Comparison of ENCODE assay signal across 18 mouse cellular contexts in genomic region chr17:12938077-12938476, GRCm38 (mm10). TPM values are rescaled to one million over a fixed set of nuclear protein-coding genes. Genes with fewer than 3 reads are reported as not detected.
A peak's percentile ranks its signal among the peaks of the same experiment; 100 is the strongest.
DNase-seq lines count a peak whose midpoint lies in the region; ATAC-seq and TF ChIP-seq lines count a peak whose summit lies in the region.
"Had no signal": no experiment of that assay in that cellular context is flagged by ENCODE, and none has a peak within 500 bp of the region (broad histone marks: within the 10 kb centered on the region; RNA-seq: fewer than 3 reads in every experiment).

No protein-coding gene starts in this region.

- H3K4me3 ChIP-seq in forebrain, postnatal 0 days (ENCODE audit: low read depth, low read length): no peak overlapping the region
- no peak overlapping the region for H3K4me3 ChIP-seq in forebrain, embryonic 13.5 days
- no peak overlapping the region for H3K4me3 ChIP-seq in midbrain, embryonic 10.5 days
- H3K4me3 ChIP-seq in midbrain, embryonic 15.5 days: no peak overlapping the region
- no peak overlapping the region for H3K4me3 ChIP-seq in hindbrain, postnatal 0 days (ENCODE audit: low read length)
- H3K4me3 ChIP-seq: embryonic facial prominence, embryonic 13.5 days; heart, embryonic 12.5 days; hindbrain, embryonic 10.5 days had no signal

- no peaks in the 10 kb centered on the region for H3K9me3 ChIP-seq in forebrain, postnatal 0 days (ENCODE audit: low read length)
- no peaks in the 10 kb centered on the region for H3K9me3 ChIP-seq in forebrain, embryonic 13.5 days (replicated peaks)
- H3K9me3 ChIP-seq in midbrain, embryonic 10.5 days (replicated peaks): no peaks in the 10 kb centered on the region
- H3K9me3 ChIP-seq in midbrain, embryonic 15.5 days: no peaks in the 10 kb centered on the region
- no peaks in the 10 kb centered on the region for H3K9me3 ChIP-seq in hindbrain, postnatal 0 days (ENCODE audit: low read length)
- H3K9me3 ChIP-seq: embryonic facial prominence, embryonic 13.5 days; heart, embryonic 12.5 days; hindbrain, embryonic 10.5 days had no signal

- H3K4me2 ChIP-seq in forebrain, postnatal 0 days (ENCODE audit: low read depth): no peak overlapping the region
- H3K4me2 ChIP-seq in forebrain, embryonic 13.5 days: no peak overlapping the region
- H3K4me2 ChIP-seq in midbrain, embryonic 15.5 days: no peak overlapping the region
- no peak overlapping the region for H3K4me2 ChIP-seq in hindbrain, postnatal 0 days (ENCODE audit: low read depth, low read length)
- H3K4me2 ChIP-seq: embryonic facial prominence, embryonic 13.5 days; heart, embryonic 12.5 days; hindbrain, embryonic 14.5 days had no signal

- no peak for TF ChIP-seq CTCF in forebrain, postnatal 0 days (IDR thresholded peaks at IDR 0.05; ENCODE audit: low read depth)
- no peak for TF ChIP-seq CTCF in brain, embryonic 14.5 days (IDR thresholded peaks at IDR 0.05; ENCODE audit: borderline replicate concordance, extremely low read depth, insufficient read depth, insufficient read length)
- TF ChIP-seq CTCF in hindbrain, postnatal 0 days (IDR thresholded peaks at IDR 0.05; ENCODE audit: low read depth): no peak

- H3K9ac ChIP-seq in forebrain, postnatal 0 days: no peak overlapping the region
- no peak overlapping the region for H3K9ac ChIP-seq in forebrain, embryonic 13.5 days
- no peak overlapping the region for H3K9ac ChIP-seq in midbrain, embryonic 15.5 days
- H3K9ac ChIP-seq in hindbrain, postnatal 0 days (replicated peaks; ENCODE audit: low read length): no peak overlapping the region
- H3K9ac ChIP-seq: embryonic facial prominence, embryonic 13.5 days; heart, embryonic 12.5 days; hindbrain, embryonic 14.5 days had no signal

- TF ChIP-seq POLR2A in brain, embryonic 14.5 days (IDR thresholded peaks at IDR 0.05; ENCODE audit: borderline replicate concordance, extremely low read depth, insufficient read depth, insufficient read length, poor library complexity, severe bottlenecking): no peak

- no peaks in the 10 kb centered on the region for H3K27me3 ChIP-seq in forebrain, postnatal 0 days (ENCODE audit: insufficient read depth, low read length)
- no peaks in the 10 kb centered on the region for H3K27me3 ChIP-seq in forebrain, embryonic 13.5 days
- H3K27me3 ChIP-seq in midbrain, embryonic 10.5 days (ENCODE audit: low read depth, poor library complexity, severe bottlenecking): no peaks in the 10 kb centered on the region
- H3K27me3 ChIP-seq in midbrain, embryonic 15.5 days (replicated peaks): no peaks in the 10 kb centered on the region
- no peaks in the 10 kb centered on the region for H3K27me3 ChIP-seq in hindbrain, postnatal 0 days (ENCODE audit: insufficient read depth, low read length)
- H3K27me3 ChIP-seq: embryonic facial prominence, embryonic 13.5 days; heart, embryonic 12.5 days had no signal

- peaks cover 12% of the 10 kb centered on the region for H3K36me3 ChIP-seq in forebrain, postnatal 0 days (ENCODE audit: insufficient read depth)
- H3K36me3 ChIP-seq in forebrain, embryonic 13.5 days (ENCODE audit: poor library complexity, severe bottlenecking): peaks cover 14% of the 10 kb centered on the region
- peaks cover 14% of the 10 kb centered on the region for H3K36me3 ChIP-seq in midbrain, embryonic 10.5 days
- H3K36me3 ChIP-seq in midbrain, embryonic 15.5 days (replicated peaks): peaks cover 11% of the 10 kb centered on the region; the same call in 1 of the 2 replicates
- peaks cover 2% of the 10 kb centered on the region; the same call in 1 of the 2 replicates for H3K36me3 ChIP-seq in hindbrain, postnatal 0 days (ENCODE audit: insufficient read depth, low read length)

- peak; percentile 26; the same call in 1 of the 2 replicates for ATAC-seq in forebrain, postnatal 0 days
- no peak for ATAC-seq in forebrain, embryonic 13.5 days
- no peak for ATAC-seq in midbrain, embryonic 15.5 days (replicated peaks)
- ATAC-seq in hindbrain, postnatal 0 days: no peak
- ATAC-seq: intestine, embryonic 16.5 days had no signal

- 15% methylated on average over 2 of the region's 2 CpGs for WGBS in forebrain, postnatal 0 days
- 12% methylated on average over 2 of the region's 2 CpGs for WGBS in forebrain, embryonic 13.5 days
- 34% methylated on average over 2 of the region's 2 CpGs for WGBS in midbrain, embryonic 10.5 days
- 25% methylated on average over 2 of the region's 2 CpGs for WGBS in midbrain, embryonic 15.5 days
- WGBS in hindbrain, postnatal 0 days: 36% methylated on average over 2 of the region's 2 CpGs

- H3K27ac ChIP-seq in forebrain, postnatal 0 days (ENCODE audit: low read depth, low read length): no peak overlapping the region
- H3K27ac ChIP-seq in forebrain, embryonic 13.5 days: no peak overlapping the region
- 0 out of 2 replicates have a peak overlapping the region, but pooled peaks have one; percentile 42 for H3K27ac ChIP-seq in midbrain, embryonic 10.5 days (replicated peaks)
- no peak overlapping the region for H3K27ac ChIP-seq in midbrain, embryonic 15.5 days
- H3K27ac ChIP-seq in hindbrain, postnatal 0 days: no peak overlapping the region
- H3K27ac ChIP-seq: embryonic facial prominence, embryonic 13.5 days; hindbrain, embryonic 10.5 days; hindbrain, embryonic 14.5 days had no signal

- DNase-seq in forebrain, postnatal 0 days: no peak
- DNase-seq in midbrain, embryonic 10.5 days (ENCODE audit: low spot score): no peak
- peak; percentile 14 for DNase-seq in brain, adult 2 months (ENCODE audit: low read depth, low spot score)
- DNase-seq in brain, embryonic 14.5 days (ENCODE audit: low read depth): peak; percentile 72
- DNase-seq in hindbrain, postnatal 0 days (ENCODE audit: low spot score): no peak
- DNase-seq: adrenal gland, postnatal 25 days; cerebellum, adult 11-12 months; cerebellum, adult 9-10 months; cerebellum, postnatal 36 days; gastrocnemius, postnatal 10 days had no signal

- H3K4me1 ChIP-seq in forebrain, postnatal 0 days (ENCODE audit: insufficient read depth): no peaks in the 10 kb centered on the region
- peaks cover 20% of the 10 kb centered on the region for H3K4me1 ChIP-seq in forebrain, embryonic 13.5 days
- H3K4me1 ChIP-seq in midbrain, embryonic 10.5 days: peaks cover 21% of the 10 kb centered on the region
- peaks cover 4% of the 10 kb centered on the region; the same call in 1 of the 2 replicates for H3K4me1 ChIP-seq in midbrain, embryonic 15.5 days
- no peaks in the 10 kb centered on the region for H3K4me1 ChIP-seq in hindbrain, postnatal 0 days (ENCODE audit: insufficient read depth, low read length)

RNA-seq across cellular contexts. Expression of gene Acat3, which starts 2.3 kb away (rescaled TPM):
- 1.3 and 1.5 TPM in 2 replicates for total RNA-seq in forebrain, postnatal 0 days (2014; rRNA removed)
- 0.21 and 0.85 TPM in 2 replicates for polyA plus RNA-seq in forebrain, postnatal 0 days (2015; fragmentation: Nextera tagmentation; extraction: Ambion mirVana)
- polyA plus RNA-seq in forebrain, embryonic 13.5 days (2015; fragmentation: Nextera tagmentation; extraction: Ambion mirVana): 0.71 and 1.5 TPM in 2 replicates
- polyA plus RNA-seq in midbrain, embryonic 10.5 days (2016; fragmentation: Nextera tagmentation; extraction: Ambion mirVana): 1.5 and 1.6 TPM in 2 replicates
- 1.2 and 1.9 TPM in 2 replicates for polyA plus RNA-seq in midbrain, embryonic 15.5 days (2015; fragmentation: Nextera tagmentation; extraction: Ambion mirVana)
- 0.39 and 0.74 TPM in 2 replicates for polyA plus RNA-seq in brain, embryonic 14.5 days (2012; rRNA removed)
- 0.36 and 0.94 TPM in 2 replicates for total RNA-seq in hindbrain, postnatal 0 days (2014; rRNA removed)
- polyA plus RNA-seq in hindbrain, postnatal 0 days (2015; fragmentation: Nextera tagmentation; extraction: Ambion mirVana): 0.75 and 0.91 TPM in 2 replicates
- total RNA-seq: heart, postnatal 25 days had no signal

RNA-seq across cellular contexts. Expression of gene Mrpl18, which starts 21.9 kb away (rescaled TPM):
- 45.7 and 56.9 TPM in 2 replicates for total RNA-seq in forebrain, postnatal 0 days (2014; rRNA removed)
- polyA plus RNA-seq in forebrain, postnatal 0 days (2015; fragmentation: Nextera tagmentation; extraction: Ambion mirVana): 86.5 and 104 TPM in 2 replicates
- polyA plus RNA-seq in forebrain, embryonic 13.5 days (2015; fragmentation: Nextera tagmentation; extraction: Ambion mirVana): 170 and 186 TPM in 2 replicates
- polyA plus RNA-seq in midbrain, embryonic 10.5 days (2016; fragmentation: Nextera tagmentation; extraction: Ambion mirVana): 185 and 193 TPM in 2 replicates
- polyA plus RNA-seq in midbrain, embryonic 15.5 days (2015; fragmentation: Nextera tagmentation; extraction: Ambion mirVana): 113 and 129 TPM in 2 replicates
- polyA plus RNA-seq in brain, embryonic 14.5 days (2012; rRNA removed): 56.8 and 58.2 TPM in 2 replicates
- 34.1 and 46.9 TPM in 2 replicates for total RNA-seq in hindbrain, postnatal 0 days (2014; rRNA removed)
- polyA plus RNA-seq in hindbrain, postnatal 0 days (2015; fragmentation: Nextera tagmentation; extraction: Ambion mirVana): 116 and 123 TPM in 2 replicates

RNA-seq across cellular contexts. Expression of gene Acat2, which starts 22.5 kb away (rescaled TPM):
- total RNA-seq in forebrain, postnatal 0 days (2014; rRNA removed): 228 and 260 TPM in 2 replicates
- polyA plus RNA-seq in forebrain, postnatal 0 days (2015; fragmentation: Nextera tagmentation; extraction: Ambion mirVana): 268 and 278 TPM in 2 replicates
- polyA plus RNA-seq in forebrain, embryonic 13.5 days (2015; fragmentation: Nextera tagmentation; extraction: Ambion mirVana): 348 and 354 TPM in 2 replicates
- polyA plus RNA-seq in midbrain, embryonic 10.5 days (2016; fragmentation: Nextera tagmentation; extraction: Ambion mirVana): 410 and 455 TPM in 2 replicates
- 346 and 354 TPM in 2 replicates for polyA plus RNA-seq in midbrain, embryonic 15.5 days (2015; fragmentation: Nextera tagmentation; extraction: Ambion mirVana)
- polyA plus RNA-seq in brain, embryonic 14.5 days (2012; rRNA removed): 122 and 143 TPM in 2 replicates
- 155 and 161 TPM in 2 replicates for total RNA-seq in hindbrain, postnatal 0 days (2014; rRNA removed)
- polyA plus RNA-seq in hindbrain, postnatal 0 days (2015; fragmentation: Nextera tagmentation; extraction: Ambion mirVana): 212 and 215 TPM in 2 replicates

RNA-seq across cellular contexts. Expression of gene Tcp1, which starts 22.6 kb away (rescaled TPM):
- total RNA-seq in forebrain, postnatal 0 days (2014; rRNA removed): 409 and 432 TPM in 2 replicates
- polyA plus RNA-seq in forebrain, postnatal 0 days (2015; fragmentation: Nextera tagmentation; extraction: Ambion mirVana): 375 and 418 TPM in 2 replicates
- polyA plus RNA-seq in forebrain, embryonic 13.5 days (2015; fragmentation: Nextera tagmentation; extraction: Ambion mirVana): 470 and 497 TPM in 2 replicates
- 468 and 517 TPM in 2 replicates for polyA plus RNA-seq in midbrain, embryonic 10.5 days (2016; fragmentation: Nextera tagmentation; extraction: Ambion mirVana)
- polyA plus RNA-seq in midbrain, embryonic 15.5 days (2015; fragmentation: Nextera tagmentation; extraction: Ambion mirVana): 325 and 344 TPM in 2 replicates
- 187 and 246 TPM in 2 replicates for polyA plus RNA-seq in brain, embryonic 14.5 days (2012; rRNA removed)
- 310 and 510 TPM in 2 replicates for total RNA-seq in hindbrain, postnatal 0 days (2014; rRNA removed)
- 350 TPM in 2 replicates for polyA plus RNA-seq in hindbrain, postnatal 0 days (2015; fragmentation: Nextera tagmentation; extraction: Ambion mirVana)

RNA-seq across cellular contexts. Expression of gene Pnldc1, which starts 28.0 kb away (rescaled TPM):
- 0.38 and 0.90 TPM in 2 replicates for total RNA-seq in forebrain, postnatal 0 days (2014; rRNA removed)
- 1.0 and 1.2 TPM in 2 replicates for polyA plus RNA-seq in forebrain, postnatal 0 days (2015; fragmentation: Nextera tagmentation; extraction: Ambion mirVana)
- 2.8 and 3.0 TPM in 2 replicates for polyA plus RNA-seq in forebrain, embryonic 13.5 days (2015; fragmentation: Nextera tagmentation; extraction: Ambion mirVana)
- polyA plus RNA-seq in midbrain, embryonic 10.5 days (2016; fragmentation: Nextera tagmentation; extraction: Ambion mirVana): 1.0 and 2.0 TPM in 2 replicates
- 1.6 and 2.2 TPM in 2 replicates for polyA plus RNA-seq in midbrain, embryonic 15.5 days (2015; fragmentation: Nextera tagmentation; extraction: Ambion mirVana)
- polyA plus RNA-seq in brain, embryonic 14.5 days (2012; rRNA removed): 4.0 and 5.3 TPM in 2 replicates
- 0.94 and 2.4 TPM in 2 replicates for total RNA-seq in hindbrain, postnatal 0 days (2014; rRNA removed)
- polyA plus RNA-seq in hindbrain, postnatal 0 days (2015; fragmentation: Nextera tagmentation; extraction: Ambion mirVana): 1.8 and 2.0 TPM in 2 replicates

Comparison
In these comparisons a context has a peak if more than half of its experiments do, and no peak if none do; other contexts are left out.
1. DNase-seq: peak in brain, adult 2 months (single experiment) and brain, embryonic 14.5 days (single experiment); none in forebrain, postnatal 0 days (single experiment), midbrain, embryonic 10.5 days (single experiment) and hindbrain, postnatal 0 days (single experiment).